Mouse (Mus musculus): ENCODE results near the gene Cacna1a. TPM values are rescaled to one million over a fixed set of nuclear protein-coding genes. Genes with fewer than 3 reads are reported as not detected.

Gene Cacna1a
- polyA plus RNA-seq, 1 experiment from 2014 or later, result 3.8 TPM

GRCm38 (mm10) chr8:84532725-84533124 is 144.5 kb downstream of the Cacna1a start:
- H3K4me2 ChIP-seq, result no peak overlapping the region
- no peak overlapping the region for H3K4me3 ChIP-seq (ENCODE audit: low read depth, low read length)
- H3K27ac ChIP-seq (ENCODE audit: low read depth), result no peak overlapping the region
- H3K27me3 ChIP-seq (ENCODE audit: insufficient read depth, low read length), result no peaks in the 10 kb centered on the region
- WGBS, result 83% methylated on average over 1 of the region's 1 CpGs
- no peaks in the 10 kb centered on the region for H3K4me1 ChIP-seq (ENCODE audit: insufficient read depth)
- DNase-seq (no peak), ATAC-seq (ENCODE audit: insufficient read depth) (no peak)
- H3K36me3 ChIP-seq (ENCODE audit: insufficient read depth), result no peaks in the 10 kb centered on the region
- no peaks in the 10 kb centered on the region for H3K9me3 ChIP-seq (ENCODE audit: low read depth, low read length)
- no peak overlapping the region for H3K9ac ChIP-seq
- no peak for TF ChIP-seq CTCF (IDR thresholded peaks at IDR 0.05; ENCODE audit: low read depth)

GRCm38 (mm10) chr8:84533341-84533740 is 145.1 kb downstream of the Cacna1a start:
- H3K36me3 ChIP-seq (ENCODE audit: insufficient read depth), result no peaks in the 10 kb centered on the region
- H3K4me1 ChIP-seq (ENCODE audit: insufficient read depth), result no peaks in the 10 kb centered on the region
- H3K4me3 ChIP-seq (ENCODE audit: low read depth, low read length), result no peak overlapping the region
- no peaks in the 10 kb centered on the region for H3K27me3 ChIP-seq (ENCODE audit: insufficient read depth, low read length)
- WGBS, result 69% methylated on average over 4 of the region's 4 CpGs
- H3K27ac ChIP-seq (ENCODE audit: low read depth), result no peak overlapping the region
- no peak overlapping the region for H3K9ac ChIP-seq
- DNase-seq (no peak), ATAC-seq (ENCODE audit: insufficient read depth) (no peak)
- no peak for TF ChIP-seq CTCF (IDR thresholded peaks at IDR 0.05; ENCODE audit: low read depth)
- H3K9me3 ChIP-seq (ENCODE audit: low read depth, low read length), result no peaks in the 10 kb centered on the region
- H3K4me2 ChIP-seq, result no peak overlapping the region

- Histone ChIP-seq H3K4me2 (no peak overlapping the region), H3K36me3 (ENCODE audit: insufficient read depth) (no peaks in the 10 kb centered on the region), H3K27me3 (ENCODE audit: insufficient read depth, low read length) (no peaks in the 10 kb centered on the region), H3K4me1 (ENCODE audit: insufficient read depth) (no peaks in the 10 kb centered on the region), H3K9me3 (ENCODE audit: low read depth, low read length) (no peaks in the 10 kb centered on the region), H3K9ac (no peak overlapping the region), H3K27ac (ENCODE audit: low read depth) (no peak overlapping the region), H3K4me3 (ENCODE audit: low read depth, low read length) (no peak overlapping the region)
- DNase-seq, result no peak
- ATAC-seq (ENCODE audit: insufficient read depth), result no peak
- 0 out of 2 replicates have a peak, but pooled peaks have one; percentile 10 for TF ChIP-seq CTCF (IDR thresholded peaks at IDR 0.05; ENCODE audit: low read depth)
- WGBS, result 80% methylated on average over 5 of the region's 5 CpGs
Observed at GRCm38 (mm10) chr8:84536917-84537316, 148.7 kb downstream of the Cacna1a start.

GRCm38 (mm10) chr8:84539376-84539775 is 151.1 kb downstream of the Cacna1a start:
- Histone ChIP-seq H3K4me1 (ENCODE audit: insufficient read depth) (no peaks in the 10 kb centered on the region), H3K27ac (ENCODE audit: low read depth) (no peak overlapping the region), H3K4me3 (ENCODE audit: low read depth, low read length) (no peak overlapping the region), H3K27me3 (ENCODE audit: insufficient read depth, low read length) (no peaks in the 10 kb centered on the region), H3K4me2 (no peak overlapping the region), H3K9me3 (ENCODE audit: low read depth, low read length) (no peaks in the 10 kb centered on the region), H3K36me3 (ENCODE audit: insufficient read depth) (no peaks in the 10 kb centered on the region), H3K9ac (no peak overlapping the region)
- no peak for ATAC-seq (ENCODE audit: insufficient read depth)
- no peak for DNase-seq
- 42% methylated on average over 6 of the region's 6 CpGs for WGBS
- TF ChIP-seq CTCF (IDR thresholded peaks at IDR 0.05; ENCODE audit: low read depth), result no peak

- Histone ChIP-seq H3K27me3 (ENCODE audit: insufficient read depth, low read length) (no peaks in the 10 kb centered on the region), H3K4me2 (no peak overlapping the region), H3K4me3 (ENCODE audit: low read depth, low read length) (no peak overlapping the region), H3K9ac (no peak overlapping the region), H3K36me3 (ENCODE audit: insufficient read depth) (no peaks in the 10 kb centered on the region), H3K4me1 (ENCODE audit: insufficient read depth) (no peaks in the 10 kb centered on the region), H3K9me3 (ENCODE audit: low read depth, low read length) (no peaks in the 10 kb centered on the region), H3K27ac (ENCODE audit: low read depth) (no peak overlapping the region)
- TF ChIP-seq CTCF (IDR thresholded peaks at IDR 0.05; ENCODE audit: low read depth), result no peak
- 62% methylated on average over 7 of the region's 7 CpGs for WGBS
- no peak for ATAC-seq (ENCODE audit: insufficient read depth)
- no peak for DNase-seq
Observed at GRCm38 (mm10) chr8:84542481-84542880, 154.2 kb downstream of the Cacna1a start.

- Histone ChIP-seq H3K27ac (ENCODE audit: low read depth) (no peak overlapping the region), H3K36me3 (ENCODE audit: insufficient read depth) (no peaks in the 10 kb centered on the region), H3K4me2 (no peak overlapping the region), H3K9me3 (ENCODE audit: low read depth, low read length) (no peaks in the 10 kb centered on the region), H3K9ac (no peak overlapping the region), H3K4me1 (ENCODE audit: insufficient read depth) (no peaks in the 10 kb centered on the region), H3K27me3 (ENCODE audit: insufficient read depth, low read length) (no peaks in the 10 kb centered on the region), H3K4me3 (ENCODE audit: low read depth, low read length) (no peak overlapping the region)
- DNase-seq (no peak), ATAC-seq (ENCODE audit: insufficient read depth) (no peak)
- 40% methylated on average over 3 of the region's 3 CpGs for WGBS
- TF ChIP-seq CTCF (IDR thresholded peaks at IDR 0.05; ENCODE audit: low read depth), result no peak
Observed at GRCm38 (mm10) chr8:84545522-84545921, 157.3 kb downstream of the Cacna1a start.

GRCm38 (mm10) chr8:84552457-84552856 is 164.2 kb downstream of the Cacna1a start:
- Histone ChIP-seq H3K27me3 (ENCODE audit: insufficient read depth, low read length) (peaks cover 16% of the 10 kb centered on the region), H3K4me3 (ENCODE audit: low read depth, low read length) (no peak overlapping the region), H3K9me3 (ENCODE audit: low read depth, low read length) (no peaks in the 10 kb centered on the region), H3K9ac (no peak overlapping the region), H3K36me3 (ENCODE audit: insufficient read depth) (no peaks in the 10 kb centered on the region), H3K27ac (ENCODE audit: low read depth) (no peak overlapping the region), H3K4me1 (ENCODE audit: insufficient read depth) (no peaks in the 10 kb centered on the region), H3K4me2 (no peak overlapping the region)
- no peak for TF ChIP-seq CTCF (IDR thresholded peaks at IDR 0.05; ENCODE audit: low read depth)
- 60% methylated on average over 4 of the region's 4 CpGs for WGBS
- ATAC-seq (ENCODE audit: insufficient read depth) (no peak), DNase-seq (no peak)

- no peak for TF ChIP-seq CTCF (IDR thresholded peaks at IDR 0.05; ENCODE audit: low read depth)
- H3K4me3 ChIP-seq (ENCODE audit: low read depth, low read length), result no peak overlapping the region
- 80% methylated on average over 8 of the region's 8 CpGs for WGBS
- no peaks in the 10 kb centered on the region for H3K9me3 ChIP-seq (ENCODE audit: low read depth, low read length)
- peaks cover 23% of the 10 kb centered on the region for H3K27me3 ChIP-seq (ENCODE audit: insufficient read depth, low read length)
- H3K4me2 ChIP-seq, result no peak overlapping the region
- no peak overlapping the region for H3K27ac ChIP-seq (ENCODE audit: low read depth)
- H3K4me1 ChIP-seq (ENCODE audit: insufficient read depth), result no peaks in the 10 kb centered on the region
- ATAC-seq (ENCODE audit: insufficient read depth), result no peak
- DNase-seq, result no peak
- no peaks in the 10 kb centered on the region for H3K36me3 ChIP-seq (ENCODE audit: insufficient read depth)
- H3K9ac ChIP-seq, result no peak overlapping the region
Observed at GRCm38 (mm10) chr8:84553106-84553505, 164.9 kb downstream of the Cacna1a start.
